Mouse (Mus musculus): ENCODE data around the gene Psmb4. TPM values are rescaled to one million over a fixed set of nuclear protein-coding genes. Genes with fewer than 3 reads are reported as not detected.
"Not testable (repeated sequence)": the region's sequence is repeated elsewhere in the genome, so short reads cannot be mapped to it uniquely, and the experiment has no call there.

Psmb4 gene
- 100 to 1,000 TPM in 4 of 26 experiments, 10 to 100 TPM in 22; 40.9 to 115 (median 76.3) TPM for total RNA-seq (2018; cell fraction: chromatin; rRNA removed)
- 100 to 1,000 TPM; 131 to 223 (median 168) TPM for total RNA-seq (2018; cell fraction: cytosol; rRNA removed)
- 100 to 1,000 TPM in 6 of 26 experiments, 10 to 100 TPM in 20; 47.3 to 128 (median 81.5) TPM for total RNA-seq (2018; cell fraction: nucleus; rRNA removed)
- polyA plus RNA-seq (2018) = 61.3 to 218 TPM (median 156 TPM) in 3 replicates

GRCm38 (mm10) chr3:94886316-94887224, at the start of gene Psmb4:
Gene Psmb4 (minus strand): TSS chr3:94886961.
- H3K79me2 ChIP-seq (ENCODE audit: inconsistent target) = peaks cover 18% of the 10 kb centered on the region
- peak within 1 kb of the TSS; percentile 97 for H3K4me3 ChIP-seq (ENCODE audit: inconsistent target)
- H3K27ac ChIP-seq = peak within 1 kb of the TSS; percentile 59
- WGBS (ENCODE audit: missing documents) = under 1% methylated on average over 61 of the region's 61 CpGs
- peaks cover 26% of the 10 kb centered on the region; the same call in 1 of the 2 replicates for H3K36me3 ChIP-seq (ENCODE audit: inconsistent target)

- H3K36me3 ChIP-seq (ENCODE audit: inconsistent target); H3K79me2 ChIP-seq (ENCODE audit: inconsistent target); H3K4me3 ChIP-seq (ENCODE audit: inconsistent target); H3K27ac ChIP-seq: not testable (repeated sequence)
- WGBS (ENCODE audit: missing documents) = 88% methylated on average over 4 of the region's 5 CpGs
Observed at GRCm38 (mm10) chr3:94936147-94936546, 49.4 kb upstream of the Psmb4 start.

GRCm38 (mm10) chr3:94935332-94935731, 48.6 kb upstream of the Psmb4 start:
- H3K4me3 ChIP-seq (ENCODE audit: inconsistent target); H3K36me3 ChIP-seq (ENCODE audit: inconsistent target); H3K27ac ChIP-seq; H3K79me2 ChIP-seq (ENCODE audit: inconsistent target): not testable (repeated sequence)
- WGBS (ENCODE audit: missing documents) = 77% methylated on average over 3 of the region's 3 CpGs

- not testable (repeated sequence) for H3K79me2 ChIP-seq (ENCODE audit: inconsistent target); H3K36me3 ChIP-seq (ENCODE audit: inconsistent target); H3K4me3 ChIP-seq (ENCODE audit: inconsistent target); H3K27ac ChIP-seq
- 100% methylated on average over 3 of the region's 3 CpGs for WGBS (ENCODE audit: missing documents)
Observed at GRCm38 (mm10) chr3:94934564-94934963, 47.8 kb upstream of the Psmb4 start.

- no CpG with 5 or more reads among the region's 2 CpGs for WGBS (ENCODE audit: missing documents)
- peak overlapping the region; percentile 41; the same call in 1 of the 2 replicates for H3K4me3 ChIP-seq (ENCODE audit: inconsistent target)
- not testable (repeated sequence) for H3K27ac ChIP-seq
Observed at GRCm38 (mm10) chr3:94933604-94934003, 46.8 kb upstream of the Psmb4 start.

GRCm38 (mm10) chr3:94932809-94933564, 46.2 kb upstream of the Psmb4 start, which contains the start of gene Selenbp1:
Gene Selenbp1 (plus strand): TSS chr3:94933056.
- Histone ChIP-seq H3K79me2 (ENCODE audit: inconsistent target) (no peaks in the 10 kb centered on the region), H3K36me3 (ENCODE audit: inconsistent target) (no peaks in the 10 kb centered on the region), H3K27ac (peak within 1 kb of the TSS; percentile 55), H3K4me3 (ENCODE audit: inconsistent target) (peak within 1 kb of the TSS; percentile 41)
- WGBS (ENCODE audit: missing documents) = under 1% methylated on average over 15 of the region's 16 CpGs

More at GRCm38 (mm10) chr3:94933604-94934003, 46.8 kb upstream of the Psmb4 start:
- not testable (repeated sequence) for H3K36me3 ChIP-seq (ENCODE audit: inconsistent target); H3K79me2 ChIP-seq (ENCODE audit: inconsistent target)

GRCm38 (mm10) chr3:94932279-94932678, 45.5 kb upstream of the Psmb4 start:
- not testable (repeated sequence) for H3K79me2 ChIP-seq (ENCODE audit: inconsistent target); H3K4me3 ChIP-seq (ENCODE audit: inconsistent target); H3K36me3 ChIP-seq (ENCODE audit: inconsistent target)
- WGBS (ENCODE audit: missing documents) = 81% methylated on average over 2 of the region's 2 CpGs
- peak overlapping the region; percentile 55; the same call in 1 of the 2 replicates for H3K27ac ChIP-seq

GRCm38 (mm10) chr3:94931427-94932082, 44.8 kb upstream of the Psmb4 start:
- H3K79me2 ChIP-seq (ENCODE audit: inconsistent target); H3K36me3 ChIP-seq (ENCODE audit: inconsistent target); H3K27ac ChIP-seq; H3K4me3 ChIP-seq (ENCODE audit: inconsistent target): not testable (repeated sequence)
- WGBS (ENCODE audit: missing documents) = 91% methylated on average over 10 of the region's 10 CpGs

GRCm38 (mm10) chr3:94930386-94931266, 43.9 kb upstream of the Psmb4 start:
- WGBS (ENCODE audit: missing documents) = 97% methylated on average over 5 of the region's 7 CpGs
- not testable (repeated sequence) for H3K36me3 ChIP-seq (ENCODE audit: inconsistent target); H3K79me2 ChIP-seq (ENCODE audit: inconsistent target); H3K4me3 ChIP-seq (ENCODE audit: inconsistent target); H3K27ac ChIP-seq

GRCm38 (mm10) chr3:94928979-94929378, 42.2 kb upstream of the Psmb4 start:
- not testable (repeated sequence) for H3K27ac ChIP-seq; H3K4me3 ChIP-seq (ENCODE audit: inconsistent target); H3K36me3 ChIP-seq (ENCODE audit: inconsistent target); H3K79me2 ChIP-seq (ENCODE audit: inconsistent target)
- 80% methylated on average over 1 of the region's 4 CpGs for WGBS (ENCODE audit: missing documents)

- not testable (repeated sequence) for H3K27ac ChIP-seq; H3K36me3 ChIP-seq (ENCODE audit: inconsistent target); H3K4me3 ChIP-seq (ENCODE audit: inconsistent target); H3K79me2 ChIP-seq (ENCODE audit: inconsistent target)
- 76% methylated on average over 4 of the region's 4 CpGs for WGBS (ENCODE audit: missing documents)
Observed at GRCm38 (mm10) chr3:94926301-94926736, 39.6 kb upstream of the Psmb4 start.

- Histone ChIP-seq H3K4me3 (ENCODE audit: inconsistent target) (no peak overlapping the region), H3K36me3 (ENCODE audit: inconsistent target) (no peaks in the 10 kb centered on the region), H3K27ac (no peak overlapping the region), H3K79me2 (ENCODE audit: inconsistent target) (no peaks in the 10 kb centered on the region)
- WGBS (ENCODE audit: missing documents) = 58% methylated on average over 7 of the region's 8 CpGs
Observed at GRCm38 (mm10) chr3:94924688-94925087, 37.9 kb upstream of the Psmb4 start.

- WGBS (ENCODE audit: missing documents) = 90% methylated on average over 3 of the region's 3 CpGs
- Histone ChIP-seq H3K36me3 (ENCODE audit: inconsistent target) (no peaks in the 10 kb centered on the region), H3K79me2 (ENCODE audit: inconsistent target) (no peaks in the 10 kb centered on the region), H3K4me3 (ENCODE audit: inconsistent target) (no peak overlapping the region), H3K27ac (no peak overlapping the region)
Observed at GRCm38 (mm10) chr3:94922333-94922732, 35.6 kb upstream of the Psmb4 start.

All from macrophage (primary cell).